Mouse (Mus musculus) lung, adult 2 months (tissue): Measurements from ENCODE around the gene Prmt9. TPM values are rescaled to one million over a fixed set of nuclear protein-coding genes. Genes with fewer than 3 reads are reported as not detected.
A peak's percentile ranks its signal among the peaks of the same experiment; 100 is the strongest.

Source experiments
- DNase-seq: peaks from one replicate; pipeline ENCODE4 v3.0.0; 2022
- H3K4me1 ChIP-seq: fragments of 200-500 bp; 2 replicates; pipeline ENCODE4 v1.6.1; 2011; ENCODE audit warnings: low read length; ENCODE audit not compliant: control insufficient read depth, insufficient read depth
- H3K4me3 ChIP-seq: fragments of 200-500 bp; replicated peaks from 2 replicates; pipeline ENCODE3; 2011; ENCODE audit warnings: low read depth, mild to moderate bottlenecking, control low read depth, low read length; ENCODE audit errors: extremely low read depth
- CTCF ChIP-seq: fragments of 200-500 bp; IDR thresholded peaks from 2 replicates; pipeline ENCODE4 v1.5.1; 2011; ENCODE audit warnings: mild to moderate bottlenecking, low read length, control low read depth; ENCODE audit not compliant: insufficient read depth
- POLR2A ChIP-seq: fragments of 200-500 bp; IDR thresholded peaks from 2 replicates; pipeline ENCODE4 v1.6.1; 2011; ENCODE audit warnings: low read depth, mild to moderate bottlenecking, control low read depth, low read length, borderline replicate concordance; ENCODE audit errors: extremely low read depth
- whole genome bisulfite sequencing: fragments of 180-500 bp; shearing (Covaris S2); methylation state at CpG from one replicate; pipeline ENCODE4 v1.1.7; 2018; 5-methylcytosine and 5-hydroxymethylcytosine counted together
- polyA plus RNA-seq: library from polyadenylated mRNA; depleted of rRNA; stranded (reverse); fragments of >200 nt; gene quantifications from 2 replicates; pipeline ENCODE4 v1.2.3, GENCODE M21; 2012

Gene Prmt9
- polyA plus RNA-seq, 1 experiment = 7.7 TPM

DNA sequence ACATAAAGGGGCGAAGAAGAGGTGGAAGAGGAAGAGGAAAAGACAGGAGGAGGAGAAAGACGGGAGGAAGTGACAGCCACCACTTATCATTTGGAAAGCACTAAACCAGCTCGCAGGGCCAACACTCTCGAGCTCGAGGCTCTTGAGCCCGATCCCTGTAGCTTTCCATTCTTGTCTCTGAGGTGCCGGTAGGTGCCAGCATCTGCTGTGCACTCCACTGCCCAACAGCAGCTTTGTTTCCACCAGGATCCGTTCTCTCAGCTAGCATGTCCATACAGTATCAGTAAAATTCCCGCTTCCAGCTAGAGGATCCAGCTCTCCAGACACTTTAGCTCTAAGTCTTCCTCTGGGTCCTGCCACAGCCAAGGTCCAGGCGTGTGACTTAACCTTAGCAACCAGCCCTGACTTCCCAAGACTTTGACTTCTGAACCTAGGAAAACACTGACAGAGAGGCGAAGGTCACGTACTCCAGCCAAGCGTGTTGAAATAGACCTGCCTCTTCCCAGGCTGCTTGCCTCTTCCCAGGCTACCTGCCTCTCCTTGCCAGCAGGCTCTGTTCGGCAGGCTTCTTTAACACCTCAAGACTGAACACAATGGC is 25.1 kb upstream of the Prmt9 start:
- Histone ChIP-seq H3K4me3 (no peak overlapping the region), H3K4me1 (no peaks in the 10 kb centered on the region)
- no peak for TF ChIP-seq CTCF
- no peak for TF ChIP-seq POLR2A
- WGBS = 45% methylated on average over 14 of the region's 14 CpGs
- DNase-seq = peak; percentile 25

DNA sequence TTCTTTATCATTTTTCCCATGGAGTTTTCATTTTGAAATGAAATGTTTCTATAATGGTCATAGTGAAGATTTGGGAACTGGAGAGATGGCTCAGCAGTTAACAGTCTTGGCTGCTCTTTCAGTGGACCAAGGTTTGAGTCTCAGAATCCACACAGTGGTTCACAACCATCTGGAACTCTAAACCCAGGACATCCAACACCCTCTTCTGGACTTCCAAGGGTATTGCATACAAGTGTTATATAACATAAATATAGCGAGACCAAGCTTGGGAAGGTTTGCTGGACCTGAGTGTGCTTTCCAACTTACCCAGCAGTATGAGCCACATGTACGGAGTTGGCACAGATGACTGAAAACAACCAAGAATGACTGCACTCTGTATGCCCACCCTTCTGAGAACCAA is 24.3 kb upstream of the Prmt9 start:
- DNase-seq = no peak
- TF ChIP-seq CTCF (no peak), POLR2A (no peak)
- H3K4me3 ChIP-seq = no peak overlapping the region
- 91% methylated on average over 2 of the region's 2 CpGs for WGBS
- no peaks in the 10 kb centered on the region for H3K4me1 ChIP-seq

DNA sequence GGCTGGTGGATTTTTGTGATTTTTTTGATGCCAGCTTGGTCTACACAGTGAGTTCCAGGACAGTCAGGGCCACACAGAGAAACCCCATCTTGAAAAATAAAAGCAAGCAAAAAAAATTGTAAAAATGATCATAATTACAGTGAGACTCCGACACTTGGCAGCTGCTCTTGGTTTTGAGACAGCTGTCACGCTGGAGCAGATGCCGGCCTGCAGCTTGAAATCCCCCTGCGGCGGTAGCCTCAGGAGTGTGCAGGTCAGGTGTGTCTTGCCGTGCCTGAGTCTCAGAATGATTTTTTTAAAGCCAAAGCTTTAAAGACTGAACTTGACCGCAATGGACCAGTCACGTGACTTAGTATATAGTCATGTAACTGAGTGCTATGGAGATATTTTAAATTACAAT is 23.1 kb upstream of the Prmt9 start:
- Histone ChIP-seq H3K4me1 (no peaks in the 10 kb centered on the region), H3K4me3 (no peak overlapping the region)
- 85% methylated on average over 8 of the region's 8 CpGs for WGBS
- TF ChIP-seq POLR2A = no peak
- no peak for TF ChIP-seq CTCF
- DNase-seq = no peak

DNA sequence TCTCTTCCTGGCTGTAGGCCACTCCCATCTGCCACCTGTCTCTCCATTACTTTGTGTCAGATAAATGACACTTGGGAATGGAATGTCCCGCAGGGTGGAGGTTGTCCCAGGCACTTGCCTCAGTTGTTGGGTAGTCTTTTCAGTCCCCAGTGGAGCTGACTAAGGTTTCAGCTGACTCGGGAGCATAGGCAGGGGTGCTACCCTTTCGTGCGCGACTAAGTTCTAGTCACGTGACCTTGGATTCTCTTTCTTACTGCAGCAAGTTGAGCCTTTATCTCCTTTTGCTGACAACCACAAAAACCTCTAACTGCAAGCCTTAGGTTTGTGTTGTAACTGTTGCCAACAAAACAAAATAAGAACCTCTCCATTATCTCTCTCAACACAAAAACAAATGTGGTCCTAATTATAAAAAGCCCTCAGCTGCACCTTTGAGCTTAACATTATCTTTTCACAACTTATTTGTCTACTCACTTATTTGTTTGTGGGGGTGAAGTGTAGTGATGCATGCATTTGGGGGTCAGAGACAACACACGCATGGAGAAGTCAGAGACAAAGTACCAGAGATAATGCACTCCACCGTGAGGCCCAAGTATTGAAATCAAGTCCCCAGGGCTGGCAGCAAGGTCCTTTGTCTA is 14.7 kb upstream of the Prmt9 start:
- Histone ChIP-seq H3K4me3 (no peak overlapping the region), H3K4me1 (no peaks in the 10 kb centered on the region)
- DNase-seq = no peak
- TF ChIP-seq CTCF = no peak
- no peak for TF ChIP-seq POLR2A
- 66% methylated on average over 8 of the region's 8 CpGs for WGBS

DNA sequence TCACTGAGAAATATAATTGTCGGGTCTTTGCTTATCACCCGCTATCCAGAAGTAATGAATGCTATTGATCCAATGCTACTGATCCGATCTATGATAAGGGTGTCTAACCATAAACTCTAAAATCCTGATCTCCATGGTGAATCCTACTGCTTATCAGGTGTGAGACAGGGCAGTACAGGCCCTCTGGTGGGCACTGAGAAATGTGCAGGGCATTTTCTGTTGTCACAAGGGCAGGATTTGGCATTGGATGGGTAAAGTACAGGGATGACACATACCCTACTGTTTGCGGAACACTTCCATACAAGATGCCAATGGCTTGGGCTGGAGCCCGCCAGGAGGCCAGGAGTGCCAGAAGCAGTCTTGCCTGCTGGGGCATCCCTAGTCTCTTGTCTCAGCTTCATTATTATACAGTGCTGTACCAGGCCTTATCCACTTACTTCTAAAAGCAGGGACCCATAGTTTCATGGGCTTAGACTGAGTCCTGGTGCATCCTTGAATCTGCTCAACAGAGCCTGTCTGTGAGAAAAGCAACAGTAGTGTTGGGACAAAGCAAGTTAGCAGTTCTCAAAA is 14.1 kb upstream of the Prmt9 start:
- H3K4me3 ChIP-seq = no peak overlapping the region
- DNase-seq = peak; percentile 31
- H3K4me1 ChIP-seq = no peaks in the 10 kb centered on the region
- TF ChIP-seq CTCF (peak; percentile 70), POLR2A (no peak)
- WGBS = 66% methylated on average over 5 of the region's 5 CpGs

DNA sequence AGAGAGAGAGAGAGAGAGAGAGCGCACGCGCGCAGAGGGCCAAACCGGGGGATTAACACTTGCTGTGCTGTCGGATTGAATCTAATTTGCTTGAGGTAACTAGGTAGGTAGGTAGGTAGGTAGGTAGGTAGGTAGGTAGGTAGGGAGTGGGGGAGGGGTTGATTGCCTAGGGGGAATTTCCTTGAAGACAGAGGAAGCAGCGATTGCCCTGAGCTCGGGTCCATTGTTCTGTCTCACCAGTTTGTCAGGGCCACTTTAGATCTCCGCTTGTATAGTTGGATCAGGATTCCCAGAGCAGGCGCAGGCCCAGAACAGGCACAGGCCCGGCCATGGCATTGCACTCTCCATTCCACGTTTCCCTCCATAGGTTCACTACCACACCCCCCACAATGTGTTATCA is 12.4 kb upstream of the Prmt9 start:
- 83% methylated on average over 12 of the region's 12 CpGs for WGBS
- no peak overlapping the region for H3K4me3 ChIP-seq
- TF ChIP-seq CTCF = no peak
- no peak for TF ChIP-seq POLR2A
- no peaks in the 10 kb centered on the region for H3K4me1 ChIP-seq
- DNase-seq = no peak

DNA sequence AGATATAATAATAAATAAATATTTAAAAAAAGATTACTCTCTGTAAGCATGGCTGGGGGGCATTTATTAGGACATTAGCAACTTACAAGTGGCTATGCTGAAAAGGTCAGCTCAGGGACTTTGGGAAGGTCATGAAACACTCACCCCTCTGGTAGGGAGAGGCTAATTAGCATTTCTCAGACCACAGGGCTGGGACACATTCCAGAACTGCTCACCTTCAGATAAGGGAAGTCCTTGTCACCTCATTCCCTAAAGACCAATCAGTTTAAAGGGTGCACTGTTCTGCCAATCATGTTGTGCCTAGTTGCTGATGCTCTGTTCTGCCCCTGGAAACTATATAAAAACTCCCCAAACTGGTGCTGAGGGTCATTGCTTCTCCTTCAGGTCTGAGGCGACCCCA is 10.9 kb upstream of the Prmt9 start:
- 80% methylated on average over 1 of the region's 1 CpGs for WGBS
- TF ChIP-seq POLR2A (no peak), CTCF (no peak)
- Histone ChIP-seq H3K4me3 (no peak overlapping the region), H3K4me1 (no peaks in the 10 kb centered on the region)
- no peak for DNase-seq

DNA sequence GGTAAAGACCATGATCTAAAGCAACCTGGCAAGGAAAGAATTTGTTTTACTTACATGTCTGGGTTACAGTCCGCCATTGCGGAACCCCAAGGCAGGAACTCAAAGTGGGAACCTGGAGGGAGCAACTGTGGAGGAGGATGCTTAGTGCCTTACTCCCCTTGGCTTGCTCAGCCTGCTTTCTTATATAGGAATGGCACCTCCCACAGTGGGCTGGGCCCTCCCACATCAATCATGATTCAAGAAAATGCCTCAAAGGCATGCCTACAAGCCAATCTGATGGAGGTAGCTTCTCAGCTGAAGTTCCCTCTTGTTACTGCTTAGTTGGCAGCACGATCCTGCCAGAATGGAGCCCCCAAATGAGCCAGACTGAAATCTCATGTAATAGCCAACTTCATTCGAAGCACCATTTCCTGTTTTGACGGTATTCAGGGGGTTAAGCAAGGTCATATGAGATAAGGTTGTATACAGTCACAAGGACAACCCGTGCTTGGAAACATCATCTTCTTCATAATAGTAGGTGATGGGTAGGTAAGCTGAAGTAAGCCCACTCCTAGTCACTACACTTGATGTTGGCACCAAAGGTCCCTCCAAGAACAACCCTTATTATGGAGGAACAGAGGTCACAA is 5.9 kb upstream of the Prmt9 start:
- 60% methylated on average over 6 of the region's 6 CpGs for WGBS
- DNase-seq = no peak
- no peak overlapping the region for H3K4me3 ChIP-seq
- no peak for TF ChIP-seq POLR2A
- TF ChIP-seq CTCF = no peak
- H3K4me1 ChIP-seq = no peaks in the 10 kb centered on the region

DNA sequence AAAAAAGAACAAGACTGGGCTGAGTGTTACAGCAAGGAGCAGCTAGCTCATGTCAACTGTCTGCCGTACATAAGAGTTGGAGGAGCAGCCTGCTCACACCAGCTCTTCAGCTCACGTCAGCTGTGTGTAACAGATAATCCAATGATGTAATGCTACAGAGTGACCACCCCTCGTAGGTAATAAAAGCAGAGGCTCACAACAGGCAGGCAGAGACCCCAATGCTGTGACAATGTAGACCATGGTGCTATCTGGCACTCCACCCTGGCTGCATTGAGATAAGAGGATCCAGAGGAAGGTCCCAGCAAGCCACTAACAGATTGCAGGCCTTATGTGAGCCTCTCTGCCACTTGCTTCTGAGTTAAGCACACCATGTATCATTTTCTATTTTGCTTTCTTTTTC is 4.8 kb upstream of the Prmt9 start:
- no peak for DNase-seq
- TF ChIP-seq POLR2A (no peak), CTCF (no peak)
- H3K4me1 ChIP-seq = no peaks in the 10 kb centered on the region
- no peak overlapping the region for H3K4me3 ChIP-seq
- 70% methylated on average over 3 of the region's 3 CpGs for WGBS

DNA sequence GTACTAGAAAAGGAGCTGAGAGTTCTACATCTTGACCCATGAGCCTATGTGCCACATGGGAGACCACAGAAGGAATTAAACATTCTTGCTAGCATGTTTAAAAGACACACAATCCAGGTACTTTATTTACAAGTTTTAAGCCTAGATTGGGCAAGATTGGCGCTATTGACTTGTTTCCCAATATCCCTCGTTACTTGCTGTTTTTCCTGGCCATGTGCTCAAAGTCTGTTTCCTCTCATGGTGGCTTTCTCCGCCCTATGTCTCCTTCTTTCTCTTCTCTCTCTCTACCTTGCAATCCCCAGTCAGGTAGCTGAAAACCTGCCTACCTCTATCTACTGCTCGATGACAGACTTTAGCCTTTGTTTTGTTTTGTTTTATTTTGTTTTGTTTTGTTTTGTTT is 3.6 kb upstream of the Prmt9 start:
- H3K4me1 ChIP-seq = no peaks in the 10 kb centered on the region; the same call in 1 of the 2 replicates
- DNase-seq = no peak
- TF ChIP-seq CTCF (no peak), POLR2A (no peak)
- 78% methylated on average over 4 of the region's 4 CpGs for WGBS
- no peak overlapping the region for H3K4me3 ChIP-seq
